Mouse (Mus musculus): ENCODE measurements around the gene 2010106E10Rik. TPM values are rescaled to one million over a fixed set of nuclear protein-coding genes. Genes with fewer than 3 reads are reported as not detected.

The 2010106E10Rik gene
- polyA plus RNA-seq (2014; fragmentation: Illumina TruSeq; extraction: RNeasy Lipid Tissue Mini Kit (QIAGEN cat#74804); ENCODE audit: low read depth, low replicate concordance) = not detected

DNA sequence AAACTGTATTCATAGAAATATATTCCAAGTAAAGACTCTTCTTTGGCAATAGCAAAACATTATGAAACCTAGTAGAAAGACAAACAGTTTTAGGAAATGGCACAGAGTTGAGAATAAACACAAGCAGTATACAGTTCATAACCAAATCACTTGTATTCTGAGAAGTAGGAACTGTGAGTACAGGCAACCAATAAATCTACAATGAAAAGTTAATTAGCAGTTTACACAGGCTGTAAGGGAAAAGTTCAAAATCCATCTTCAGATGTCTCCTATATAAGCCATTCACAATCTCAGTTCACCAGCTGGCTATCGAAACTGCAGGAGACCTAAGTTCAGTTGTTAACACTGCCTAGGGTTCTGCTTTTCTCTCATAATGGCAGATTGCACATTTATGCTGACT is at the start of gene 2010106E10Rik:
2010106E10Rik (plus strand) TSS at position 301 of the 400 bp plus-strand sequence.

DNA sequence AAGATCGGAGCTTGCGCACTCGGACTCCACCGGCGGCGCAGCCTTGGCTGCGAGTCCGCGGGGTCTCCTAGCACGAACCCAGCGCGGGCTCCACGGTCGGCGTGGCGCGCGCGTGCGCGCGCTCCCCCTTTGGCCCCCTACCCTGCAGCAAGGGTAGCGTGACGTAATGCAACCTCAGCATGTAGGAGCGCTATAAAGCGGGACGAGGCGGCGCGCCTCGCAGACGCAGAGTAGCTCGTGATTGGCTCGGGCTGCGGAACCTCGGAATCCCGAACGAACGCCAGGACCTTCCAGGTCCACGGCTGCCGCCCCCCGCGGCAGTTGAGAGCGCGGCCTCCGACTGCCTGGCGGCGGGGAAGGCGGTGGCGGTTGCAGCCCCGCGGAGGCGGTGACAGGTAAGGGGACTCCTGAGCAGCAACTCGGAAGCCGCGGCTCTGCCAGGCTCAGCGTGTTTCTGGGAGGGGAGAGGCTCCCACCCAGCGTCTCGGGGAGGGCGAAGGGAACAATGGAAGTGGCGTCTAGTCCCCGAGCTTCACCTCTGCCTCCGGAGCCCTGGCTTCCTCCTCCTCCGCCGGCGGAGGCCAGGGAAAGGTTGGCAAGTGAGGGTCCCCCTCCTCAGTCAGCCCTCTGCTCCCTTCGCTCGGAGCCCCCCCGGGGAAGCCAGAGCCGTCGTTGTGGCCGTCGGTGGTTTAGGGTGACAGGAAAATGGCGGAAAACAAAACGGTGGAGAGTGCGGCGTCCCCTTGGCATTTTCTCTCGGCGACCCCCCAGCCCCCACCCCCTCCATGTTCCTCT is 105.6 kb downstream of the 2010106E10Rik start, which contains the start of gene Zfp711:
Zfp711 (plus strand) TSS at position 16 of the 795 bp plus-strand sequence.

Other genes starting within 250 kb of the 2010106E10Rik start
- gene Apool, start 183.9 kb upstream of the 2010106E10Rik start, polyA plus RNA-seq (2014; fragmentation: Illumina TruSeq; extraction: RNeasy Lipid Tissue Mini Kit (QIAGEN cat#74804); ENCODE audit: low read depth, low replicate concordance) = 67.3 TPM
- not detected for gene Satl1, start 88.5 kb upstream of the 2010106E10Rik start, polyA plus RNA-seq (2014; fragmentation: Illumina TruSeq; extraction: RNeasy Lipid Tissue Mini Kit (QIAGEN cat#74804); ENCODE audit: low read depth, low replicate concordance)
- 0.39 TPM for gene Zfp711, start 105.3 kb downstream of the 2010106E10Rik start, polyA plus RNA-seq (2014; fragmentation: Illumina TruSeq; extraction: RNeasy Lipid Tissue Mini Kit (QIAGEN cat#74804); ENCODE audit: low read depth, low replicate concordance)
- gene Pof1b, start 203.4 kb downstream of the 2010106E10Rik start, polyA plus RNA-seq (2014; fragmentation: Illumina TruSeq; extraction: RNeasy Lipid Tissue Mini Kit (QIAGEN cat#74804); ENCODE audit: low read depth, low replicate concordance) = not detected

Data from heart, adult 10 weeks (tissue).